Mouse (Mus musculus) ES-Bruce4 (cell line): ENCODE measurements at regions not wholly inside any gene's neighbourhood (a gene's known extent, or its start where the extent isn't known, plus 50 kb on each side); places are given as distances from the start of the nearest gene placed in this dataset.

Experiments
- CTCF ChIP-seq: IDR thresholded peaks from one replicate; pipeline ENCODE4 v1.8.1; 2011; ENCODE audit warnings: low read depth, low read length
- EP300 ChIP-seq: IDR thresholded peaks from 2 replicates; pipeline ENCODE4 v1.6.1; 2011; ENCODE audit warnings: low read depth, low read length; ENCODE audit not compliant: insufficient read depth

- TF ChIP-seq CTCF (no peak), EP300 (no peak)
Observed at GRCm38 (mm10) chr1:183930363-183930982, 82.6 kb upstream of the Dusp10 start.
